Comparison of ENCODE assay signal across 32 mouse cellular contexts in the genomic region with DNA sequence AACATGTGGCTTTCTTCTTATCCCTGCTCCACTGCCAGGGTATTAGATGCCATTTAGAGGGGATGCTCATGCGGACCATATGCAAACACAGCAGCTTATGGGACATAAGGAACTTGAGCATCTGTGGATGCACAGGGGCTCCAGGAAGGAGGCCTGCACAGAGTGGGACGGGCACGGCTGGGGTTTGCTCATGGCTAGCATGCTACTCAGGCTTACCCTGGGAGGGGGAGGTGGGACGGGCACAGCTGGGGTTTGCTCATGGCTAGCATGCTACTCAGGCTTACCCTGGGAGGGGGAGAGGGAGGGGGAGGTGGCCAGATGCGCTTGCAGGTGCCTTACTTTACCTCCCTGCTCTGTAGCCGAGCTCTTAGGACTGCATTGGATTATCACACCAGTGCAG. TPM values are rescaled to one million over a fixed set of nuclear protein-coding genes. Genes with fewer than 3 reads are reported as not detected.
"Had no signal": no experiment of that assay in that cellular context is flagged by ENCODE, and none has a peak within 500 bp of the region (broad histone marks: within the 10 kb centered on the region; RNA-seq: fewer than 3 reads in every experiment).

No protein-coding gene starts in this region.

- DNase-seq: left cerebral cortex, postnatal 4 days; liver; liver, embryonic 13.5 days; liver, postnatal 0 days; lung, adult 18-20 months; lung, adult 2 months; lung, embryonic 14.5 days; lung, postnatal 10 days; lung, postnatal 14 days; lung, postnatal 36 days; lung, postnatal 4 days; midbrain, embryonic 14.5 days had no signal

- H3K4me2 ChIP-seq: limb, embryonic 12.5 days; limb, embryonic 13.5 days; limb, embryonic 15.5 days; liver, embryonic 11.5 days; liver, embryonic 12.5 days; liver, embryonic 13.5 days; liver, embryonic 15.5 days; lung, embryonic 14.5 days; lung, embryonic 15.5 days; midbrain, embryonic 11.5 days; midbrain, embryonic 12.5 days; midbrain, embryonic 13.5 days; midbrain, embryonic 15.5 days; neural tube, embryonic 12.5 days had no signal

- H3K4me3 ChIP-seq: limb, embryonic 10.5 days; limb, embryonic 12.5 days; limb, embryonic 13.5 days; limb, embryonic 15.5 days; liver, embryonic 12.5 days; liver, embryonic 13.5 days; liver, embryonic 15.5 days; lung, embryonic 15.5 days; megakaryocyte, embryonic 14.5 days; midbrain, embryonic 10.5 days; midbrain, embryonic 12.5 days; midbrain, embryonic 13.5 days; midbrain, embryonic 15.5 days; neural tube, embryonic 12.5 days had no signal

- H3K27me3 ChIP-seq: limb, embryonic 12.5 days; limb, embryonic 13.5 days; limb, embryonic 15.5 days; liver, embryonic 12.5 days; liver, embryonic 13.5 days; liver, embryonic 15.5 days; lung, embryonic 15.5 days; megakaryocyte, embryonic 14.5 days; midbrain, embryonic 12.5 days; midbrain, embryonic 13.5 days; midbrain, embryonic 15.5 days; neural tube, embryonic 12.5 days had no signal

RNA-seq across cellular contexts. Expression of a gene that starts 20.8 kb away (rescaled TPM):
- total RNA-seq: megakaryocyte progenitor cell, adult 5-6 weeks; megakaryocyte, adult 5-6 weeks; megakaryocyte-erythroid progenitor cell, adult 5-6 weeks; monocyte, adult 5-6 weeks had no signal
- polyA plus RNA-seq: macrophage had no signal
